Mouse (Mus musculus) testis, adult 2 months (tissue): ENCODE measurements around the gene Slc36a3.

Experiments used
- CTCF ChIP-seq: fragments of 200-500 bp; IDR thresholded peaks from 2 replicates; pipeline ENCODE4 v1.5.1; 2012; ENCODE audit warnings: low read depth, mild to moderate bottlenecking, inconsistent platforms, low read length, moderate library complexity; ENCODE audit not compliant: control insufficient read depth, insufficient read depth, insufficient replicate concordance
- POLR2A ChIP-seq: fragments of 200-500 bp; IDR thresholded peaks from 2 replicates; pipeline ENCODE4 v1.6.1; 2012; ENCODE audit warnings: low read depth, mild to moderate bottlenecking, inconsistent platforms, low read length, moderate library complexity; ENCODE audit not compliant: control insufficient read depth

DNA sequence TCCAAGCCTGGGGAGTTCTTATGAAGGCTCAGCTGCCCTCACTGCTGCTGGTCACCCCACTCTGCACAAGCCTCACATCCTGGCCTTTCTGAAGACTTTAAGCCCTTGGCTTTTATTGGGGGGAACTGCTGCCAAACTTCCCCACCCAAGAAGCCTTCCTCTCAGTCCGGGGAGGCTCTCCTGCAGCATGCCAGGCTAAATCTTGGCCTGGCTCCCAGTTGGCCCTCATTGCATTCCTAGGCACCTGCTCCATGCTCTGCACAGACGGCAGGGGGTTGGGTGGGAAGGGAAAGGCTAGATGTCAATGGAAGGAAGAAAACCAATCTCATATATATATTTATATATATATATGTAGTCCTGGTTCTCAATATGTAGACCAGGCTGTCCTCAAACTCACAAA, 75.9 kb downstream of the Slc36a3 start:
- no peak for TF ChIP-seq POLR2A
- TF ChIP-seq CTCF = no peak
